Mouse (Mus musculus) thymus, adult 2 months (tissue): ENCODE results near the gene Boc. TPM values are rescaled to one million over a fixed set of nuclear protein-coding genes. Genes with fewer than 3 reads are reported as not detected.

Experiments used
- DNase-seq: peaks from one replicate; pipeline ENCODE4 v3.0.0; 2021
- H3K27ac ChIP-seq: fragments of 200-500 bp; 2 replicates; pipeline ENCODE4 v1.5.1; 2012; ENCODE audit warnings: low read length, control low read depth; ENCODE audit not compliant: control insufficient read depth, insufficient read depth
- H3K27me3 ChIP-seq: fragments of 200-500 bp; 2 replicates; pipeline ENCODE4 v1.6.1; 2012; ENCODE audit warnings: mild to moderate bottlenecking, low read length, moderate library complexity, mixed read lengths; ENCODE audit not compliant: control insufficient read depth, insufficient read depth
- H3K36me3 ChIP-seq: fragments of 200-500 bp; 2 replicates; pipeline ENCODE4 v1.6.1; 2012; ENCODE audit warnings: mild to moderate bottlenecking, low read length, moderate library complexity; ENCODE audit not compliant: control insufficient read depth, insufficient read depth
- H3K4me1 ChIP-seq: fragments of 200-500 bp; replicated peaks from 2 replicates; pipeline ENCODE4 v1.6.1; 2012; ENCODE audit warnings: low read length; ENCODE audit not compliant: control insufficient read depth, insufficient read depth
- H3K4me3 ChIP-seq: fragments of 200-500 bp; 2 replicates; pipeline ENCODE4 v1.5.1; 2012; ENCODE audit warnings: mild to moderate bottlenecking, low read length, control low read depth, moderate library complexity; ENCODE audit not compliant: control insufficient read depth, insufficient read depth
- CTCF ChIP-seq: fragments of 200-500 bp; IDR thresholded peaks from 2 replicates; pipeline ENCODE4 v1.5.1; 2012; ENCODE audit warnings: mild to moderate bottlenecking, control low read depth, low read length, moderate library complexity, borderline replicate concordance; ENCODE audit not compliant: control insufficient read depth, poor library complexity, insufficient read depth; ENCODE audit errors: extremely low read depth
- POLR2A ChIP-seq: fragments of 200-500 bp; IDR thresholded peaks from 2 replicates; pipeline ENCODE4 v1.6.1; 2012; ENCODE audit warnings: mild to moderate bottlenecking, low read length, control low read depth, moderate library complexity; ENCODE audit not compliant: control insufficient read depth, poor library complexity, insufficient read depth; ENCODE audit errors: extremely low read depth
- WGBS: fragments of 180-500 bp; shearing (Covaris S2); methylation state at CpG from one replicate; pipeline ENCODE4 v1.1.7; 2018; 5-methylcytosine and 5-hydroxymethylcytosine counted together
- polyA plus RNA-seq: library from polyadenylated mRNA; depleted of rRNA; stranded (reverse); fragments of >200 nt; gene quantifications from 2 replicates; pipeline ENCODE4 v1.2.3, GENCODE M21; 2012

The Boc gene
- polyA plus RNA-seq, 1 experiment, result 14.6 TPM

DNA sequence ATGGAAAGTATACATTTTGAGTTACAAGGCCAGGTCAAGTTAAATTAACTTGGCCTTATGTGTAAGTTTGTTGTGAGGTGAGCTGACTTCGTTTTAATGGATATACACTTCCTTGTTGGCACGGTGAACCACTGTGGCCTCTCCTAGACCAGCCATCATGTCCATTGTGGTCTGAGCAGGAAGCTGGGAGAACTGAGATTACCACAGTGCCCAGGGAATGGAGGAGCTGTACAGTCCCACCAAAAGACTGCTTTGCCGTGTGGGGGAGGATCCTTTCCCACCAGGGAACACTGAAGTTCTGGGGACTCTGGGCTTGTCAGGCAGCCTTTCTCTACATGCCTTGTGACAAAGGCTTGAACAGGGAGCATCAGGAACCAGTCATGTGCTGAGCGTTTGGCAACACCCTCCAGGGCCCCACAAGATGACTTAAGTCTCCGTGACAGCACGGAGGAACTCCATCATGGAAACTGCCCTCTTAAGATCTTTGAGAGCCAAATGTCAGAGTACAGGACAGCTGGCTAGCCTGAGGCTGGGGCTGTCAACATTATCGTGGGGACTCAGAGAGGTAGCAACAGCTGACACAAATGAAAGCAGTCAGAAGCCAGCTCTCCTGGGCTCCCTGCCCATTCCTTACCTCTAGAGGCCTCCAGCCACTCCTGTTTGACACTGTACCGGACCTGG lies 55.7 kb downstream of the Boc start:
- Histone ChIP-seq H3K36me3 (no peaks in the 10 kb centered on the region), H3K27ac (no peak overlapping the region), H3K4me1 (no peaks in the 10 kb centered on the region), H3K27me3 (no peaks in the 10 kb centered on the region), H3K4me3 (no peak overlapping the region)
- 33% methylated on average over 8 of the region's 8 CpGs for WGBS
- no peak for TF ChIP-seq CTCF
- TF ChIP-seq POLR2A, result no peak
- DNase-seq, result no peak

DNA sequence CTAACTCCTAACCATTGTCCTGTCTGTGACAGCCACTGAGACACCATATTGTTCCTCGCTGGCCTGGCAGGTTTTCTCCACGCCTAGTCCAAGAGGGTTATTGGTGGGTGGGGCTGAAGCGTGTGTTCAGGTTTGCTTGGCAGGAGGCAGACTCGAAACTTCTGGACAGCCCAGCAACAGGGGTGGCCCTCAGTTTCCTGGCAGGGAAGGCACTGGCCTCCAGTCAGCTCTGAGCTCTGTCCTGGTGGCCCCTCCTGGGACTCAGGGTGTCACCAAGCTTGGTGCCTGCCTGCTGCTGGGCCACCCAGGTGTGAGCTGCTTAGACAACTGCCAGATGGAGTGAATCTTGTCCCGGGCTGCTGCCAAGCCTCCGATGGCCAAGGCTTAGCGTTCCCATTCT lies 56.4 kb downstream of the Boc start:
- no peak for DNase-seq
- H3K27me3 ChIP-seq, result no peaks in the 10 kb centered on the region
- H3K4me1 ChIP-seq, result no peaks in the 10 kb centered on the region
- H3K27ac ChIP-seq, result no peak overlapping the region
- 92% methylated on average over 7 of the region's 7 CpGs for WGBS
- H3K4me3 ChIP-seq, result no peak overlapping the region
- H3K36me3 ChIP-seq, result no peaks in the 10 kb centered on the region
- TF ChIP-seq CTCF, result no peak
- TF ChIP-seq POLR2A, result no peak

DNA sequence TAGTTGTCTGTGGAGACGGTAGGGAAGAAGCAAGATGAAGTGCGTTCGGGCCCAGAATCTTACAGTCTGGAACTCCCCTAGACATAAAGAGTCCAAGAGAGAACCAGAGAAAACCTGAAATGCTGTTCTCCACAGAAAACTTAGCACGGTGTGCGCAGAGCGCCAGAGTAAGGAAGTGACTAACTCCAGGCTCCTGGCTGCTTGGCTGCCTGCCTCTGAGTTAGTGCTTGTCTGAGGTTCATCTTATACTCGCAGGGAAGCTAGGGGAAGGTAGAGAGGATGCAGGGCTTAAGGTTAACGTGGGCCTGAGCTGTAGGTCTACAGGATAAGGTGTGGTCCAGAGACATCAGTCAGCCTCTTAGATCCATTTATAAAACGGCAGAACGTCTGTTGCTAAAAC lies 56.9 kb downstream of the Boc start:
- WGBS, result 90% methylated on average over 10 of the region's 10 CpGs
- TF ChIP-seq POLR2A (no peak), CTCF (no peak)
- no peak for DNase-seq
- H3K27ac ChIP-seq, result no peak overlapping the region
- no peaks in the 10 kb centered on the region for H3K4me1 ChIP-seq
- H3K4me3 ChIP-seq, result no peak overlapping the region
- H3K27me3 ChIP-seq, result no peaks in the 10 kb centered on the region
- no peaks in the 10 kb centered on the region for H3K36me3 ChIP-seq

DNA sequence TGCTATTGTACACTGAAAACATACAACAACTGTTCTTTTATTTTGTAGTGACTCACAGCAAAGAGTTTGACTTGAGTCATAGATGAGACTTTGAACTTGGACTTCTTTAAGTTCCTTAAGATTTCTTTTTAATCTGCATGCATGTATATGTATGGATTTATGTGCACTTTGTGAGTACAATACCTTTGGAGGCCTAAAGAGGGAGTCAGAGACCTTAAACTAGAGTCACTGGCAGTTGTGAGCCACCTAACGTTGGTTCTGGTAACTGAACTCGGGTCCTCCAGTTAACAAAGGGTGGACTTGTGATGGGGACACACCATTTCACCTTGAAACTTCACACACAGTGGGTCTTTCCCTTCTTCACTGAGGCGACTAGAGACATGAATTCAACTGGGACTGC lies 60.2 kb downstream of the Boc start:
- no peaks in the 10 kb centered on the region for H3K36me3 ChIP-seq
- H3K4me1 ChIP-seq, result no peaks in the 10 kb centered on the region
- H3K27ac ChIP-seq, result no peak overlapping the region
- TF ChIP-seq CTCF (no peak), POLR2A (no peak)
- no peak for DNase-seq
- no peaks in the 10 kb centered on the region for H3K27me3 ChIP-seq
- WGBS, result 95% methylated on average over 3 of the region's 3 CpGs
- H3K4me3 ChIP-seq, result no peak overlapping the region

DNA sequence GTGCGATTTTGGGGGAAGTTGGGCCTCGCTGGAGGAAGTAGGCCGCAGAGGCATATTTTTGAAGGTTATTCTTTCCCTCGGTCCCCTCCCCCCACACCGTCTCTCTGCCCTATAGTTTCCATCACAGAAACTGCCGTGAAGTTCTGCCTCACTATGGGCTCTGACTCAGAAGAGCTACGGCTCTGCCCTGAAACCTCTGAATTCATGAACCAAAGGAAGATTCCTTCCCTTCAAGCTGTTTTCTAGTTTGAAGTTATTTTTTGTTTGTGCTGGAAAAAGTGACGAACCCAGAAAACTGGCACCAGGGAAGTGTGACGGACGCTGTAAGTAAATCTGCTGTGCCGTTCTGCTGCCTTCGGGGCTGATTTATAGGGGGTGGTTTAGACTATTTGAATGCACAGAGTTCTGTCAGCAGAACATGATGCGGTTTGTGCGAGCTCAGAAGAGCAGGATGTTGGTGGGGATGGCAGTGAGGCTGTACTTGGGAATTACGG lies 61.7 kb downstream of the Boc start:
- no peak for DNase-seq
- no peak overlapping the region for H3K4me3 ChIP-seq
- no peak for TF ChIP-seq CTCF
- no peak for TF ChIP-seq POLR2A
- no peaks in the 10 kb centered on the region for H3K4me1 ChIP-seq
- no peak overlapping the region for H3K27ac ChIP-seq
- 48% methylated on average over 15 of the region's 15 CpGs for WGBS
- H3K36me3 ChIP-seq, result no peaks in the 10 kb centered on the region
- H3K27me3 ChIP-seq, result no peaks in the 10 kb centered on the region

DNA sequence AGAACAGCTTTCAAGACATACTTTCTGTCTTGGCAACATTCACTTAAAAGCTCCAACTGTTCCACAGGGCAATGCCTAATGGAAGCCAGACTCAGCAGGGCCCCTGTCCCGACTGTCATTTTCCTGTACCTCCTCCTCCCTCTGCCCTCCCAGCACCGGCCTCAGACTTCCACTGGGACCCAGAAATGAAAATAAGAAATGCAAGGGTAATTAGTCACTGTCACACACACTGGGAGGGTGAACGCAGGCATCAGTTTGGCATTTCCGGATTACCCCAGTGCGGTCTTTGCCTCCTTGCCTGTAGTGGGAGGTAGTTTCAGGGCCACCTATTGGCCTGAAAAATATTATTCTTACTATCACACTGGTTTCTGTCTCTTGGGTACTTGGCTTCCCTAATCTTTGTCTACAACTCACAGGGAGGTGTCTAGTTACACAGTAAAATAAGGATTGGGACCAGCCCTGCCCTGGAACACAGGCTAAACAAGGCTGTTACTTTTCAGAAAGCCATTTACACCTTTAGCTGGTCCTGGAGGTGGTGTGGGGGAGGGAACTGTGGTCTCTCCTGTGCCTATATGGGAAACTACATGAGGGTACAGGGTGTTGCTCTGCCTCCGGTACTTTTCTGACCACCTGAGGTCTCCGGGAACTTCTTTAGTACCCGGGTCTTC lies 64.1 kb downstream of the Boc start:
- TF ChIP-seq POLR2A, result no peak
- no peak for TF ChIP-seq CTCF
- Histone ChIP-seq H3K27me3 (no peaks in the 10 kb centered on the region), H3K27ac (no peak overlapping the region), H3K4me1 (no peaks in the 10 kb centered on the region), H3K4me3 (no peak overlapping the region), H3K36me3 (no peaks in the 10 kb centered on the region)
- DNase-seq, result no peak
- WGBS, result 29% methylated on average over 8 of the region's 8 CpGs

DNA sequence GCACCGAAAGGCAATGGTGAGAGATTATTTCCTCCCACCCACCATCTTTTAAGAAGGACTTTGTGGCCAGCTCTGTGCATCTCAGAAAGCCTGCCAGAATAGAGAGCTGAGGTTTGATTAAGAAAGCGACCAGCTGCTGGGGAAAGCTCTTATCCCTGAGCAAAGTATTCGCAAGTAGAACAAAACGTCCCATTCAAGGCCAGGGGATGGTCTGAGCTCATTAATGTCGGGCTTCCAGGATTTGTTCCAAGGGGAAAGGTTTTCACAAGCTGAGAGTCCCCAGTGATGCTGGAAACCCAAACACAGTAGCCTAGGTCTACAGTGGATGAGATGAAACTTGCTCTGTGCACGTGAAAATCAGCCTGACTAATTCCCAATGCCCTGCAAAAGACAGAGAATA lies 64.8 kb downstream of the Boc start:
- 88% methylated on average over 6 of the region's 6 CpGs for WGBS
- Histone ChIP-seq H3K27ac (no peak overlapping the region), H3K27me3 (no peaks in the 10 kb centered on the region), H3K36me3 (no peaks in the 10 kb centered on the region), H3K4me1 (no peaks in the 10 kb centered on the region), H3K4me3 (no peak overlapping the region)
- TF ChIP-seq POLR2A (no peak), CTCF (no peak)
- no peak for DNase-seq
